10 mouse cellular contexts compared by ENCODE assay signal in genomic region chr10:93700589-93701363, GRCm38 (mm10).
DNase-seq lines count a peak whose midpoint lies in the region; ATAC-seq and TF ChIP-seq lines count a peak whose summit lies in the region.
"Had no signal": no experiment of that assay in that cellular context is flagged by ENCODE, and none has a peak within 500 bp of the region (broad histone marks: within the 10 kb centered on the region; RNA-seq: fewer than 3 reads in every experiment).

No protein-coding gene starts in this region.

- H3K4me3 ChIP-seq in lung, postnatal 0 days (ENCODE audit: low read depth, low read length) = no peak overlapping the region
- H3K4me3 ChIP-seq in forebrain, embryonic 14.5 days (ENCODE audit: low read depth, low read length) = peak overlapping the region; percentile 9
- peak overlapping the region; percentile 39 to 47 for H3K4me3 ChIP-seq in liver, embryonic 14.5 days (ENCODE audit: insufficient read depth in 1 of 2, low read depth in 2 of 2, low read length in 2 of 2)
- H3K4me3 ChIP-seq: embryonic facial prominence, embryonic 12.5 days; neural tube, embryonic 12.5 days had no signal

- no peak for TF ChIP-seq CTCF in lung, postnatal 0 days (IDR thresholded peaks at IDR 0.05)
- no peak for TF ChIP-seq CTCF in liver, embryonic 14.5 days (IDR thresholded peaks at IDR 0.05; ENCODE audit: low read depth)

- no peak overlapping the region for H3K9ac ChIP-seq in lung, postnatal 0 days (replicated peaks; ENCODE audit: low read depth)
- peak overlapping the region; percentile 30; the same call in 1 of the 2 replicates for H3K9ac ChIP-seq in forebrain, embryonic 14.5 days (ENCODE audit: low read length)
- H3K9ac ChIP-seq in liver, embryonic 14.5 days (replicated peaks) = peak overlapping the region; percentile 6
- H3K9ac ChIP-seq: embryonic facial prominence, embryonic 12.5 days; lung, embryonic 14.5 days; neural tube, embryonic 12.5 days had no signal

- 67% methylated on average over 21 of the region's 21 CpGs for WGBS in lung, postnatal 0 days
- WGBS in forebrain, embryonic 14.5 days = 39% methylated on average over 21 of the region's 21 CpGs
- WGBS in liver, embryonic 14.5 days (ENCODE audit: insufficient replicate concordance) = 14% methylated on average over 21 of the region's 21 CpGs

- H3K4me1 ChIP-seq in lung, postnatal 0 days (ENCODE audit: insufficient read depth, low read depth, low read length) = peaks cover 3% of the 10 kb centered on the region; the same call in 1 of the 2 replicates
- peaks cover 17% of the 10 kb centered on the region for H3K4me1 ChIP-seq in forebrain, embryonic 14.5 days (ENCODE audit: control insufficient read depth, insufficient read depth, low read length)
- peaks cover 17 to 20% of the 10 kb centered on the region in 2 experiments for H3K4me1 ChIP-seq in liver, embryonic 14.5 days (replicated peaks; ENCODE audit: control insufficient read depth in 2 of 2, insufficient read depth in 2 of 2, low read length in 1 of 2)
- H3K4me1 ChIP-seq: embryonic facial prominence, embryonic 12.5 days; neural tube, embryonic 12.5 days had no signal

- H3K27ac ChIP-seq in lung, postnatal 0 days (ENCODE audit: low read length) = no peak overlapping the region
- H3K27ac ChIP-seq in forebrain, embryonic 14.5 days (ENCODE audit: low read depth, low read length) = peak overlapping the region; percentile 61; the same call in 1 of the 2 replicates
- no peak overlapping the region for H3K27ac ChIP-seq in liver, embryonic 14.5 days
- H3K27ac ChIP-seq: embryonic facial prominence, embryonic 12.5 days; neural tube, embryonic 12.5 days had no signal

- H3K9me3 ChIP-seq in lung, postnatal 0 days (ENCODE audit: low read length) = no peaks in the 10 kb centered on the region
- H3K9me3 ChIP-seq in forebrain, embryonic 14.5 days (replicated peaks; ENCODE audit: control insufficient read depth, low read length) = 0 out of 2 replicates have a peak, but pooled peaks cover 2% of the 10 kb centered on the region
- no peaks in the 10 kb centered on the region for H3K9me3 ChIP-seq in liver, embryonic 14.5 days (ENCODE audit: control insufficient read depth, low read length)
- H3K9me3 ChIP-seq: embryonic facial prominence, embryonic 12.5 days; neural tube, embryonic 12.5 days had no signal

- 0 out of 2 replicates have a peak overlapping the region, but pooled peaks have one; percentile 3 for H3K4me2 ChIP-seq in lung, postnatal 0 days (replicated peaks; ENCODE audit: low read depth, low read length)
- peak overlapping the region; percentile 48 for H3K4me2 ChIP-seq in forebrain, embryonic 14.5 days (ENCODE audit: low read length)
- H3K4me2 ChIP-seq in liver, embryonic 14.5 days (ENCODE audit: low read depth) = peak overlapping the region; percentile 65
- H3K4me2 ChIP-seq: embryonic facial prominence, embryonic 12.5 days; lung, embryonic 14.5 days; neural tube, embryonic 12.5 days had no signal

- no peak for ATAC-seq in lung, postnatal 0 days
- peak; percentile 70 for ATAC-seq in forebrain, embryonic 14.5 days
- ATAC-seq in liver, embryonic 14.5 days (ENCODE audit: insufficient read depth) = peak; percentile 31; the same call in 1 of the 2 replicates

- no peak for TF ChIP-seq EP300 in lung, postnatal 0 days (IDR thresholded peaks at IDR 0.05)
- TF ChIP-seq EP300 in liver, embryonic 14.5 days (IDR thresholded peaks at IDR 0.05; ENCODE audit: low read depth) = no peak

- H3K27me3 ChIP-seq in lung, postnatal 0 days (replicated peaks; ENCODE audit: insufficient read depth, low read length) = no peaks in the 10 kb centered on the region
- H3K27me3 ChIP-seq in forebrain, embryonic 14.5 days (replicated peaks; ENCODE audit: control insufficient read depth, insufficient read depth, low read length) = no peaks in the 10 kb centered on the region
- no peaks in the 10 kb centered on the region for H3K27me3 ChIP-seq in liver, embryonic 14.5 days (ENCODE audit: control insufficient read depth, insufficient read depth, low read length)
- no peaks in the 10 kb centered on the region for H3K27me3 ChIP-seq in splenic B cell, adult 2 months (ENCODE audit: control insufficient read depth, insufficient read depth, low read length, poor library complexity, severe bottlenecking)
- H3K27me3 ChIP-seq: embryonic facial prominence, embryonic 12.5 days; neural tube, embryonic 12.5 days had no signal

- H3K36me3 ChIP-seq in lung, postnatal 0 days (ENCODE audit: insufficient read depth, low read length) = no peaks in the 10 kb centered on the region; the same call in 1 of the 2 replicates
- no peaks in the 10 kb centered on the region for H3K36me3 ChIP-seq in forebrain, embryonic 14.5 days (ENCODE audit: control insufficient read depth, insufficient read depth, low read length)
- no peaks in the 10 kb centered on the region for H3K36me3 ChIP-seq in liver, embryonic 14.5 days (replicated peaks; ENCODE audit: control insufficient read depth, insufficient read depth, low read depth)
- H3K36me3 ChIP-seq in splenic B cell, adult 2 months (ENCODE audit: control insufficient read depth, insufficient read depth, low read length, poor library complexity, severe bottlenecking) = no peaks in the 10 kb centered on the region
- H3K36me3 ChIP-seq: embryonic facial prominence, embryonic 12.5 days; neural tube, embryonic 12.5 days had no signal

- no peak for DNase-seq in lung, postnatal 0 days (ENCODE audit: low spot score)
- no peak for DNase-seq in lung, postnatal 10 days
- DNase-seq in forebrain, embryonic 14.5 days (ENCODE audit: low spot score) = peak; percentile 77
- no peak for DNase-seq in liver, embryonic 14.5 days (ENCODE audit: low read depth in 3 of 3, low spot score in 3 of 3)
- DNase-seq in splenic B cell, adult 2 months (ENCODE audit: low read depth, low spot score) = peak; percentile 6
- DNase-seq in embryo, embryonic 10 days (ENCODE audit: low spot score) = no peak
- DNase-seq in adrenal gland, adult 8-10 months = no peak
- DNase-seq: lung, embryonic 14.5 days had no signal

Comparison
In these comparisons a context has a peak if more than half of its experiments do, and no peak if none do; other contexts are left out.
1. DNase-seq: peak in forebrain, embryonic 14.5 days (single experiment) and splenic B cell, adult 2 months (single experiment); none in lung, postnatal 0 days (single experiment), lung, postnatal 10 days (single experiment), liver, embryonic 14.5 days (0 of 3), embryo, embryonic 10 days (single experiment) and adrenal gland, adult 8-10 months (single experiment).
2. H3K4me2 ChIP-seq: peak in every context shown above with its lines; median percentile 65 in liver, embryonic 14.5 days; 48 in forebrain, embryonic 14.5 days; 3 in lung, postnatal 0 days.